Mouse (Mus musculus): ENCODE results near the gene Ccnl1.

DNA sequence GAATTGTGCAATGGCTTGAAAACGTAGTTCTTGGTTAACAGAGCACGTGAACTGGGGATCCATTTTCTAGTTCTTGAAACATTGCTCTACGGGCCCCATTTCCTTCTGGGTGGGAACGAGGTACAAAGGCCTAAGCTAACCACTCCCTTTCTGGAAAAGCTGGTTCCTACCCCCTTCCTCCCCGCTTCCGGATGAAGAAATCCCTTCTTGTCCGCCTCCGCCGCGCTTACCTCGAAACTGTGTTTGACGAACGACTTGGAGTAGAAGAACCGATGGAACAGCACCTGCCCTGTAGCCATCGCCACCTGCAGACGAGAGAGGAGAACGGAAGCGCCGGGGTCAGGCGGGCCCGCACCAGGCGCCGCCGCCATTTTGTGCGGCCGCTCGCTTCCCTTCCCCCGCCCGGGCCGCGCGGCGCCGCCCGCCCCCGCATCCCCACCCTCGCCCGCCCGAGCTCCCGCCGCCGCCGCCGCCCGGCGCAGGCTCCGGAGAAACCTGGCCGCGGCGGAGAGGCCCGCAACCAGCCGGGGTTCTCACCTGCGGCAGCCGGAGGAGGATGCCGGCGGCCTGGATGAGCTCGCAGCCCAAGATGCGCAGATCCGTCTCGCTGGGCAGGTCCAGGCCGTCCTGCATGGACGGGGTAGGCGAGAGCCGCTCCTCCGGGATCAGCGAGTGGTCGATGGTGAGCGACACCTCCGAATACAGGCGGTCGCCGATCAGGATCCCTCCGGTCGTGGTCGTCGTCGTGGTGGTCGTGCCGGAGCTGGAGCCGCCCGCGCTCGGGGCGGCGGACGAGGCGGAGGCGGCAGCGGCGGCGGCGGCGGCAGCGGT is 563 bp downstream of the Ccnl1 start:
- TF ChIP-seq POLR2A (IDR thresholded peaks at IDR 0.05; ENCODE audit: low read depth, low read length) (peak; percentile 56), CTCF (IDR thresholded peaks at IDR 0.05; ENCODE audit: extremely low read depth, insufficient read length, insufficient replicate concordance, low read depth, low read length) (peak; percentile 34; the same call in 1 of the 2 replicates)

Measured in small intestine, adult 2 months (tissue).